Mouse (Mus musculus) left cerebral cortex, postnatal 4 days (tissue): ENCODE data around the gene Rxra. TPM values are rescaled to one million over a fixed set of nuclear protein-coding genes. Genes with fewer than 3 reads are reported as not detected.

Experiments used
- DNase-seq: peaks from one replicate; pipeline ENCODE4 v3.0.0-alpha.2; 2022
- intact Hi-C: fragments of 180-260 bp; cut with DNase I; formaldehyde crosslinking; loops from one replicate; pipeline ENCODE4 v1.15.1; 2025
- total RNA-seq, 2 experiments: library from RNA; stranded (reverse); gene quantifications; 2 replicates each; pipeline ENCODE4 v1.2.3; 2021

Gene Rxra
- total RNA-seq, 2 experiments from 2014 or later = 8.8 to 12.8 TPM

DNA sequence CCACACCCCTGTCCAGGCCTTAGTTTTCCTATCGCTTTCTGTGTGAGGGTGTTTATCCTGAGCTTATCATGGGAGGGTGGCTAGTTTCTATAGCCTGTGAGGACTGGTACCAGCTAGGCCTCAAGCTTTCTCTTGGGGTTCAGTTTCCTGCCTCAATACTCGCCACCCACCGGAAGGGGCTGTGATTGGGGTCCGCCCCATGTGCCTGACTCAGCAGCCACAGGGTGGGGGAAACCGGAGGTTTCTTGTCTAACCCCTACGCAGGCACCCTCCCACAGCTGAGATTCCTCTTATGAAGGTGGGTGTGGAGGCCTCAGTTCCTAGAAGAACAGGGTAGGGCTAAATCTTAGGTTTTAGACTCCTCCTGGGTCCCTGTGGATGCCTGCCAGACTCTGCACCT lies 17.4 kb downstream of the Rxra start:
- intact Hi-C loops = no loop called here
- no peak for DNase-seq

DNA sequence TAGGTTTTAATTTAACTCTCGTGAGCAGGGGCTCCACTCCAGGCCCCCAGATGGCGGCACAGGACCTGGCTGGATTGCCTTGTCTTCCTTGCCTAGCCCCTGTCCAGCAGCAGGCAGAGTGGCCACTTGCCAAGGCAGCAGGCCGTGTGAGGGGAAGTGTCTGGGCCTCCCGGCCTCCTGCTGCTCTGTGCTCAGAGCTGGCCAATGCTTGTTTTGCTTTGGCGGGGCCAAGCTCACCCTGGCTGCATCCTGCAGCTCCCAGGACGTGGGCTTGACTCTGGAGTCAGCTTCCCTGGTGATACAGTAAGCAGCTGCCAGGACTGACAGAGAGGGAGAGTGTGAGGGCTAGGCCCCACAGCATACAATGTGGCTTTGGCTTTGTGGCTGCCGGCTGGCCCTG lies 23.3 kb downstream of the Rxra start:
- intact Hi-C loops = no loop called here

DNA sequence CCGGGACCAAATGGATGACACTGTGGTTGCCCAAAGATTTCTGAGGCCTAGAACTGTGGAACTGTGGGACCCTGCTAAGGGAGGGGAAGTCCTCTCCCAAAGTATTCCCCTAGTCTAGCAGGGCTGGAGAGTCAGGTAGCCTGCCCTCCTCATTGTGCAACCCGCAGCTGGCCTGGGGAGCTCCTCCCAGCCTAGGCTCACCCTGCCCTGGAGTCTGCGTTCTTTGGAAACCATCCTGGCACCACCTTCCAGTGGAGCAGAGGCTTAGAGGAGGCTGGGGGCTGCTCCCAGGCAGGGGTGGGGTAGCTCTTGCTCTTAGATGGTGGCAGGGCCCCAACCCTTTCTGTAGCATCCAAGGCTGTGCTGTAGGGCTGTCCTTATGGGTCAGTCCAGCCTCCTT lies 26.0 kb downstream of the Rxra start:
- DNase-seq = no peak
- intact Hi-C loops = no loop called here

More for the DNA sequence above, 23.3 kb downstream of the Rxra start:
- DNase-seq = peak; percentile 98

DNA sequence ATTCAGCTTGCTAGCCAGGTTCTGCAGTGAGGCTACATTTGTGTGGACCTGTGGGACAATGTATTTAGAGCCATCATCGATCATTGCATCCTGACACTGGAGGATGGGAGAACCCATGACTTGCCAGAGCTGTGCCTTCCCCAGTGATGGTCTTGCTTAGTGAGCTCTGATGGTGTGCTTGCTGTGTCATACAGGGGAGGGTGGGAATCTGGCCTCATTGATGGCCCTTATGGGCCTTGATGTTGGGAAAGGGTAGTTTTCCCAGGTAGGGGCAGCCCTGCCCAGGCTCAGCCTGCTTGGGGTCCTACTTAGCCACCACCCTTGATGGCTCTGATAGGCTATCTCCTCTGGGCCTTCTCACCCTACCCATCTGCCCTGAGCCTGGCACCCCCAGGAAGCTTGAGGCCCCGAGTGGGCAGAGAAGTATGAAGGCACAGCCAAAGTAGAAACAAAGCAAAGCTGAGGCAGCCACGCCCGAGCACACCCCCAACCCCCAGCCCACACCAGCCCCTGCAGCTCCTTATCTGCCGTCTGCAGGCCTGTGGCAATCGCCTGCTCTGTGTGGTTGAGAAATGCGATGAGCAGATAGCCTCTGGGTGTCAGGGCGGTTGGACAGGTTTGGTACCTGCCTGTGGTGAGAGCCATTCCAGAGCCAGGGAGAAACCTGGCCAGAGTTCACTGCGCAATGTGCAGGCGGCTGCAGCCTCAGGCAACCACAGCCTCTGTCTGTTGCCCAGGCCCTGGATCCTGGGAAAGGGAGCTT lies 26.8 kb downstream of the Rxra start:
- DNase-seq = no peak
- intact Hi-C loops = no loop called here

DNA sequence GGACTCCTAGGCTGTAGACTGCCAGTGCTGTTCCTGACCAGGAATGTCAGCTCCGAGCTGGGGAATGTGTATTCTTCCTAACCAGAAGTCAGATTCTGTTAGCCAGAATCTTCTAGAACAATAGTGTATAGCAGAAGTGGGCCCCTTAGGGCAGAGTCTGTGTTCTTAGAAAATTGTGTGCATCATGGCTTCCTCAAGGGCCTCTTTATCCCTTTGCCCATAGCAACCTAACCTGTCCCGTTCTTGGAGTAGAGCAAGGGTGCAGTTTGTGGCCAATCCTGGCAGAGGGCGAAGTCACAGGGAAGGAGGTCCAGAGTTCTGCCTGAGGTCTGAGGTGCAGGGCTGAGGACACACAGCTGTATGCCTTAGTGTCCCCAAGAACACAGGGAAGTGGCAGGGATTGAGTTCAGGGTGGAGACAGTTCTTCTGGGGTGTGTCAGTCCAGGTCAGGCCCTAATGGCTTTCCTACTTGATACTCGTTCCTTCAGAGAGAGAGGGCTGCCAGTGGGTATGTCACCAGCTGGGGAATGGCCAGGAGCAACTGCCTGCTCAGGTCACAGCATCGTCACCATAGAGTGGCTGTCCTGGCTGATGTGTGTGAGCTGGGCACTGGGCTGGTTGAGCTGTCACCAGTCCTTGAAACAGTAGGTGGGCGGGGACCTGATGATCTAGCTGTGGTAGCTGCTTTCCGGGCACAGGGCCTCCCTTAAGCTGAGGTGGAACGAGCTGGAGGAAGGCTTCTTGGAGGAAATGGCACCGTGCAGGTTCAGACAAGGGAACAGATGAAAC lies 27.8 kb downstream of the Rxra start:
- no peak for DNase-seq
- intact Hi-C loops = no loop called here

DNA sequence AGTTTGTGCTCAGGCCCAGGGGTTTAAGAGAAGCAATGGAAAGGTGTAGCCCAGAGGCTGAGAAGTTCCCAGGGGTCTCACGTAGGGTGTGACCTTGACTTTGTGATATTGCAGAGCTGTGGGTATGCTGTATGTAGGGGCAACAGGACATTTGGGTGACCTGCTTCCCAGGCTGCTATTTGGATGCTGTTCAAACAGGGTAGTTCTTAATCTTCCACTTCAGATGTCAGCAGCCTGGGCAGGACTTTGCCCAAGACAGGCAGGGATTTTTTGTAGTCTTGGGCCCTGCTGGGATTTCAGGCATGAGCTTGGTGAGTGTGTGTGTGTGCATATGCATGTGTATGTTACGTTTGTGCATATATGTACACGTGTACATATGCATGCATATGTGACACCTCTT lies 28.4 kb downstream of the Rxra start:
- no peak for DNase-seq

DNA sequence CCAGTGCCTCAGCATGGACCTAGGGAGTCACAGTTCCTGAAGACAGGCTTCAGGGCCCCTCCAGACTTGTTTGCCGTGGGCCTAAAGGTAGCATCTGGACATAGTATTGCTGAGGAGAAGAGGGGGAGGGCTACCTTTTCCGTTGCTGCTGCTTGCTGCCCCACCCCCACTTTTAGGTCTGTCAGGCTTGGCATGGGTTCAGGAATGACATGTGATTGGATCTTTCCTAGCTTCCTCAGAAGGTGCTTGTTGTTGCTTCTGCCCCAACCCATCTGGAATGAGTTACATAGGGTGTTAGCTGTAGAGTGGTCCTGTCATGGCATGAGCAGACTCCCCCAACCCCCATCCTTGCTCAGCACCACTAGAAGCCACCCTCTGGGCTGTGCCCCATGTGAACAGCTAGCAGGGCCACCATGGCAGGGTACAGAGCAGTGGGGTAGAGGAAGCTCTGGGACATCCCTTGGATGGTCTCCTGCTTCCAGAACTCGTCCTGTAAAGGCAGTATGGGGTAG lies 34.7 kb downstream of the Rxra start:
- intact Hi-C loops = no loop called here
- DNase-seq = peak; percentile 39

More for the DNA sequence above, 28.4 kb downstream of the Rxra start:
- intact Hi-C loops = no loop called here

DNA sequence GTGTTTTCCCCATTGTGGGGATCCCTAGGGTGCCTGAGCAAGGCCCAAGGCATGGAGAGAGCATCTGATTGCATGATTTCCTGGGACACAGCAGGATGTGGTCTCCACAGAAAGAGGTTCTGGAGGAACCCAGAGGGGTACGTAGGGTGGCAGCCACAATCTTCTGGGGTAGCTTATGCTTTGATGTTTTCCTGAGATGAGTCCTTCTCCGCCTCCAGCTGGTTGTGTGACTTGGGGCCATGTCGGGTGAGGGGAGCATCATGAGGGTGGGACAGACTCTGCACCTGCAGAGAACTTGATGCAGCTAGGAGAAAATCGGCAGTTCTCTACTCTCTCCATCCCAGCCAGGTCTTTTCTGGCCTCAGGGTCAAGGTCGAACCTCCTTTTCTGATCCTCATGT lies 36.4 kb downstream of the Rxra start:
- intact Hi-C loops = no loop called here
- DNase-seq = no peak

DNA sequence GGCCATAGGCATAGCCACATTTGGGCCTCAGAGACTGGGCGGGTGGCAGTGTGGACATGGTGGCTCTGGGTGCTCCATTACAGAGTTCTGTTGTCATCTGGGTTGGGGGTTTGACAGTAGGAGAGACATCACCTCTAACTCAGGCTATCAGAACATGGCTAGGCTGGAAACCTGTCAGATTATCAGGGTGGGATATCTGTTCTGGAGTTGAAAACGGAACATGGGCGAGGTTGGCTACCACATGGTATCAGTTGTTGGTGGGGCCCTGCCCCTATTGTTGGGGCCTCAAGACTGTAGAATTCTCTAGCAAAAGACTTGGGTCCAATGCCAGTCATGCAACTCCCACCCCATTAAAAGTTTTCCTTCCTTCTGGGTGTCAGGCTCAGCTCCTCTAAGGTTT lies 37.1 kb downstream of the Rxra start:
- intact Hi-C loops = no loop called here
- DNase-seq = no peak

DNA sequence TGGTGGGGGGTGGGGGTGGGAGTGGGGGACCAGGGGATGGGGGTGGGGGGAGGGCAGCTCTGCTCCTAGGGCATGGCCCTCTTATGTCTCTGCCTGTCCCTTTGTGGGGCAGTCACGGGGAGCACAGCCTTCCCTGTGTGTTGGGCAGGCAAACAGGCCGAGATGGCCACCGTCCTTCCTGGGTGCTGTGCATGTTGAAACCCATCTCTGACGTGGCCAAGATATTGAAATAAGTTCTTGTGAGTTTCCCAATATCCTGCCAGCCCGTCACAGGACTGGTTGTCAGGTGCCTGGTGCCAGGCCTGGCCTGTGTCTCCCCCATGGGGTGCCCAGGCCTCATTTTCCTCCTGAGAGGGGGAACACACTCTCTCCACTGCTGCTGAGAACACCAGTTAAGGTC lies 37.9 kb downstream of the Rxra start:
- DNase-seq = no peak
- intact Hi-C loops = no loop called here

DNA sequence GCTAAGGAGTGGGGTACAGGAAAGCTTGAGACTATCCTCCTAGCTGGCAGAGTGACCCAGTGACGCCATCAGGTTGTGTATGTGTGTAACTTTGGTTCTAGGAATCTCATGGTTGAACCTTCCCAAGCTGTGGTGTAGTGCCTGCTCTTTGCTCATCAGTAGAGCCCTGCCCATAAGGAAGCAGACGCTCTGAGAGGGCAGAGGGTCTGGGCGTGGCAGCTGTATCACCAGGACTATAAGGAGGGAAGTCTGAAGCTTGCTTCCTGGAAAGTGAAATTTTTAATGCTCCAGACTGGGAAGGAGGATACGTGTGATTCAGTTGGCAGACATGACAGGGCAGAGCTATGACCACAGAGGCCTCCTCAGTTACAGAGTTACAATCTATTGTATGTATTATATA lies 39.0 kb downstream of the Rxra start:
- no peak for DNase-seq
- intact Hi-C loops = no loop called here

DNA sequence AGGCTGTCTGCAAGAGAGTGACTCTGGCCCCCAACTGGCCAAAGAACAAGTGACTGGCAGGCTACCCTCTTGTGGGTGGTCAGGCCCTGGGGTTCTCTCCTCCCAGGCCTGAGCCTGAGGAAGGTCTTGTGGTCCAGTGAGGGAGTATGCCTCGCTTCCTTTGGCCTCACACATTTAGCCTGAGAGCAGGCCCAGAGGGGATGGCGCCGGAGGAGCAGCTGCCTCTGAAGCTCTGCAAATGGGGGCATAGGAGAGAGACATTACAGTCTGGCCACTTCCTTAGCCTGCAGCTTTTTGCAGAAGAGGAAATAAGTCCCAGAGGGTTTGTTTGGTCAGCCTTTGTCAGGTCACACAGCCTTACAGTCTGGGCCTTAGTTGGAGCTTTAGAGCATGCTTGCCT lies 40.1 kb downstream of the Rxra start:
- no peak for DNase-seq
- intact Hi-C loops = no loop called here

DNA sequence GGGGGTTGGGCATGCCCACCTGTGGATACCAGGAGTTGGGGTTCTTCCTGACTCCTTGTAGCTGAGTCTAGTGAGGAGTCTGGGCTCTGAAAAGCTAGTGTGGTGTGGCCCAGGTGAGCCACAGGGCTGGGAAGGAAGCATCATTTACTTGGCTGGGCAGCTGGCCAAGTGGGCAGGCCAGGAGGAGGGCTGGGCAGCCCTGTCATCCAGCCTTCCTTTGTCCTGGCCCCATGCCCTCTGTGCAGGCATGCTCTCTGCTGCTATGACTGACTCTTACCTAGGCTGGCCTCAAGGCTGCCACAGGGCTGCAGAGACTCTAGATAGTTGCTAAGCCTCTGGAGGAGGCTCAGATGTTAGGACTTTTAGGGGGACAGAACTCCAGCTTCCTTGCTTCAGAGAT lies 42.0 kb downstream of the Rxra start:
- intact Hi-C loops = no loop called here
- peak; percentile 80 for DNase-seq

DNA sequence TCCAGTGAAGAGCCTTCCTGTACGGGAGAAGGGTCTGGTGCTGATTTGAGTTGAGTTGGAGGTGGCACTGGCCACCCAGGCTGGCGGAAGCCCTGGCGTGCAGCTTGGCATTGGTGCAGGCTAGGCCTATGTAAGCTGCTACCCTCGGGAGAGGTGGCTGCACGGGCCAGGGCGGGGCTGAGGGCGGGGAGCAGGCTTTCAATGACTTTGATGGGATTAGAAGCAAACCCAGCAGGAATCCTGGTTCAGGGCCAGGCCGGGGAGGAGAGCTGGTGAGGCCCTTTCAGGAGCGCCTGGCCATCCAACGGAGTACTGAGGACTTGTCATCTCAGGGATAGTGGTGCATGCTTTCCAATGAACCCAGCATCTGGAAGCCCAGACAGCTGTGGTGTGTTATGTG lies 43.4 kb downstream of the Rxra start:
- intact Hi-C loops = no loop called here
- DNase-seq = peak; percentile 92

DNA sequence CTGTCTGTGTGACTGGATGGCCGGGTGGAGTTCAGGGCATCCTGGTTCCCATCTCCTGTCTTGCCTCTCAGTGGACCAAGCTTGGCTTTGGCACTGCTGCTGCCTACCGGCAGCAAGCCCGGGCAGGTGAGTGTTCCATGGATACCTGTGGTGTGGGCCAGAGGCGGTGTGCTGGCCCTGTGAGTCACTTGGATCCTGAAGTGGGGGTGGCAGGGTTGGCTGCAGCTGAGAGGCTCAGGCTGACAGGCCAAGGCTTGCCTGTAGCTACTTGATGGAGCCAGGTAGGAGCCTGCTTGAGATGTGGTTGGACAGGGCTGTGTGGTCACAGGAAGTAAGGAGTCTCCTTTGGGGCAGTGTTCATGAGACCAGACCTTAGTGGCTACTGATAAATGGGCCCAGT lies 45.4 kb downstream of the Rxra start:
- no peak for DNase-seq
- intact Hi-C loops = no loop called here

DNA sequence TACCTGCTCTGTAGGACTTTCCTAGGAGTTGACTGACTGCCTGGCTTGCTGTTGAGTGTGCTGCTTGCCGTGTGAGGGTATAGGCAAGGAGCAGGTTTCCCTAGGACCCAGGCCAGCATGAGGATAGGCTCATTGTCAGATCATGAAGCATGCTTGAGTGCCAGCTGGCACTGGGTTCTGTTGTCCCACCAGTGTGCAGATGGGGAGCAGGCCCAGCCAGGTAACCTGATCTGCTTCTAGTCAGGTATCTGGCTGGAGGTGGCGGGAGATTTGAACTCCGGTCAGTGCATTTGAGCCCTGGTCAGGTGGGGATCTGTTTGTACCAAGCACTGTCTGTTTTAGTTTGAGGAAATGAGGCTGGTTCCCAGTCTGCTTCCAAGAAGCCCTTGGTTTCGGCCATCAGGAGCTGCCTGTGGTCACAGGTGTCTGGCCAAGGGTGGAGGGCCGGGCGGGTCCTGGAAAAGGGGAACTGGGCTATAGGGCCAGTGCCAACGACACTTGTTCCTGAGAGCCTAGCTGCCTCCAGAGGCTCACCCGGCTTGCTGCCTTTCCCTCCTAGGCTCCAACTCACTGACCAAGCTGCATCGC lies 48.6 kb downstream of the Rxra start:
- intact Hi-C loops = no loop called here
- DNase-seq = no peak

DNA sequence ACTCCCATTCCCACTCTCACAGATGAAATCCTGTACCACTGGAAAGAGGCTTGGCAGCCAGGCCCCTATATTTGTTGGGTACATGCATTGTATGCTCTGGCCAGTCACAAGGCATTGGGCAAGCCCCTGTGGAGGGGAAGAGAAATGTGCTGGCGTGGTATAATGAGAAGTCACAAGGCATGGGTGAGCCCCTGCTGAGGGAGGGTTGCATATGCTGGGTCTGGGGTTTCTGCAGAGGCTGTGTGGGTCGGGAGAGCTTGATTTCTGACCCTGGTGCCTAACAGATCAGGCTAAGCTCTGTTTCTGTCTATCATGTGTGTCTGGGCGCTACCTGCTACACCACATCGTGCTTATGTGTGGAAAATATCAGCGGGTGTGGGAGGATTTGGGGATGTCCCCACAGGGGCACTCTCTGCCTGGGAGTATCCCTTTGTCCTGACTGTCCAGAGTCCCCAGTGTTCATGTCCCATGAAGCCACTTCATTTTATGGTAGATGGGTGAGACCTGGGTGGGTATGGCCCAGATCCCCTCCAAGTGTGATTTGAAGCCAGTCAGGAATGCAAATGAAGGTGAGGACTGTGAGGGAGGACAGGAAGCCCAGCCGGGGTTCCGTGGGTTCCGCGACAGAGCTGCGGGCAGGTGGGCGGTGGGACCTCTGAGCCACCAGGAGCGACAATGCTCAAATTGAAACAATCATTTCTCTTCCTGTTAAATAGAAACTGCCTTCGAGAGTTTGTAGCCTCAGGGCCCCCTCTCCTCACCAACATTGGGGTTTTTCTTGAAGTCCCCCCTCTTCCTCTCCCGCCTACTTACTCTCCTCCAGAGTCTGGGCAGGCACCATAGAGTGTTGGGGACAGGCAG lies 52.0 kb downstream of the Rxra start:
- intact Hi-C loops = no loop called here
- DNase-seq = no peak

DNA sequence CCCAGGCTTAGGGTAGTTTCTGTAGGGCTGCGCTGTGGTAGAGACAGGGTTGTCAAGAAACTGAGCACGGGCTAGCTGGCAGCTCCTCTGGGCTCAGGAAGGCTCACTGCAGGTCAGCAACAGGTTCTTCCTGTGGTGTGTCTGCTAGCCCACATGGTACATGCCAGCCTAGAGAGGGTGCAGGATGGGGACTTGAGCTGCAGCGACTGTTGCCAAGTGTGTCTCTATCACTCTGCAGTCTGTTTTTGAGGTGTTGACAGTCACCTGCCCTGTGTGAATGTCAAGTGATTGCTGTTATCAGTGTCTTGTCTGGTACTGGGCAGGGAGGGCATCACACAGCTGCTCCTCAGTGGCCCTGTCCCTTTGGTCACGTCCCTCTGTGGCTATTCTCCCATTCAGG lies 52.8 kb downstream of the Rxra start:
- DNase-seq = no peak
- intact Hi-C loops = no loop called here

DNA sequence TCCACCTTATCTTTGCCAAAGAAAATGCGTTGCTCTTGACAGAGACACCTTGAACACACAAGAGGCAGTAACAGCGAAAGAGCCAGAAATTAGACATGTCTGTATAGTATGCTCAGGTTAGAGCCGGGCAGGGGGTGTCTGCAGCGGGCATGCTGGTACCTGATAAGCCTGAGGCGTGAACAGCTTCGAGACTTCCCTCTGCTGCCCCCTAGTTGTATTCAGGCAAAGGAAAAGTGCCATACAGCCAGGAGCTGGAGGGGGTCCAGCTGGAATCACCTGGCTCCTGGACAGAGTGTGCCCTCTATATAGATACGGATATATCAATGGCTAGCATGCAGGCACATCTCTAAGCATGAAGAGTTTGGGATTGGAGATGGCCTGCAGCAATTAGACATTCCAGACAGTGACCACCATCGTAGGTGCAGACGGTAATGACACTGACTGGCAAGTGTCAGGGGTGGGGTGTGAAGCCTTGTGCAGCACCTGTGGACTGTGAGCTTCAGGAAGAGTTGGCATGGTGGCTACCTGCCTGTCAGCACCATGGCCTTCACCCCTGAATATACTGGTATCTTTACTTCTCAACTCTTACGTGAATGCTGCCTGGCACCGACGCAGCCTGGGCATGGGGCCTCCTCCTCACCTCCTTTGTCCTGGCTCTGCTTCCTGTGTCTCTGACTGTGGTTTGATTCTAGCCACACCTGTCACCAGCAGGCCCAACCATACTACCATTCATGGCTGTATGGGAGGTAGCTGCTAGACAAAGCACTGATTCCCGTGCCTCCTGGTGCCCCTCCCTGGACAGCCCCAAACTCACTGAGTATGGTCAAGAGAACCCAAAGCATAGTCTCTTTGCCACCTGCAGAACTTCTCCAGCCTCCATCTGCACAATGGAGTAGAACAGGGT lies 54.0 kb downstream of the Rxra start:
- intact Hi-C loops = no loop called here

DNA sequence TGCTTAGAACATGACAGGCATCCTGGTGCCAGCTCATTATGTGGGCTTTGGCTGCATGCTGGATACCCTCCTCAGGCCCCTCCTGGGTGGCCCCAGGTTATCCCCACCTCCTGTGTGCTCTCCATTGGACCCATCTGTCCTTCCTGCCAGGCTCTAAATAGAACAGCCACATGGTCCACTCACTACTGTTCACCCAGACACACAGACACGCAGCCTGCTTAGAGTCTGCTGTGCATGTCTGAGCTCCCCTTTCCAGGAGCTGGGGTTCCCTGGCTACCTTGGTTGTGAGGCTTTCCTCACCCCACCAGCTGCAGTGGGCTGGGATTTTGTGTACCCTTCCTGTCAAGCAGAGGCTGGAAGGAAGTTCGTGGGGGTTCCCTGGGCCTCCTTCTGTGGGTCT lies 56.8 kb downstream of the Rxra start:
- DNase-seq = no peak
- intact Hi-C loops = no loop called here

More for the DNA sequence above, 54.0 kb downstream of the Rxra start:
- no peak for DNase-seq
